7 mouse cellular contexts compared by ENCODE assay signal in genomic region chr1:182764541-182765281, GRCm38 (mm10). TPM values are rescaled to one million over a fixed set of nuclear protein-coding genes. Genes with fewer than 3 reads are reported as not detected.
DNase-seq lines count a peak whose midpoint lies in the region; ATAC-seq and TF ChIP-seq lines count a peak whose summit lies in the region.

No protein-coding gene starts in this region.

- H3K4me2 ChIP-seq in hindbrain, embryonic 11.5 days (replicated peaks; ENCODE audit: low read depth, low read length), result peak overlapping the region; percentile 95
- H3K4me2 ChIP-seq in limb, embryonic 13.5 days (replicated peaks), result peak overlapping the region; percentile 90

- H3K4me1 ChIP-seq in spleen, adult 2 months (ENCODE audit: control insufficient read depth, insufficient read depth, insufficient read length), result peaks cover 3% of the 10 kb centered on the region; the same call in 1 of the 2 replicates
- peaks cover 4% of the 10 kb centered on the region; the same call in 1 of the 2 replicates for H3K4me1 ChIP-seq in hindbrain, embryonic 11.5 days (replicated peaks; ENCODE audit: control insufficient read depth, insufficient read depth, low read length)
- peaks cover 19% of the 10 kb centered on the region for H3K4me1 ChIP-seq in limb, embryonic 13.5 days

- peak overlapping the region; percentile 73 for H3K9ac ChIP-seq in hindbrain, embryonic 11.5 days (ENCODE audit: low read depth, low read length)
- H3K9ac ChIP-seq in limb, embryonic 13.5 days, result peak overlapping the region; percentile 66

- 12% methylated on average over 27 of the region's 27 CpGs for WGBS in spleen, adult 2 months
- WGBS in hindbrain, embryonic 11.5 days, result 2% methylated on average over 27 of the region's 27 CpGs
- WGBS in limb, embryonic 13.5 days, result under 1% methylated on average over 27 of the region's 27 CpGs

- H3K4me3 ChIP-seq in spleen, adult 2 months (ENCODE audit: extremely low read depth, insufficient read depth, insufficient read length), result peak overlapping the region; percentile 49
- peak overlapping the region; percentile 57 for H3K4me3 ChIP-seq in hindbrain, embryonic 11.5 days (ENCODE audit: low read depth, low read length)
- peak overlapping the region; percentile 62 for H3K4me3 ChIP-seq in limb, embryonic 13.5 days

- H3K27me3 ChIP-seq in spleen, adult 2 months (ENCODE audit: control insufficient read depth, insufficient read depth, low read length), result peaks cover 4% of the 10 kb centered on the region; the same call in 1 of the 2 replicates
- no peaks in the 10 kb centered on the region for H3K27me3 ChIP-seq in hindbrain, embryonic 11.5 days (ENCODE audit: control insufficient read depth, insufficient read depth, low read length)
- H3K27me3 ChIP-seq in limb, embryonic 13.5 days, result peaks cover 50% of the 10 kb centered on the region

- DNase-seq in spleen, adult 2 months (ENCODE audit: low read depth in 1 of 2, low spot score in 2 of 2), result no peak
- DNase-seq in spleen, postnatal 14 days (ENCODE audit: low spot score in 2 of 2), result no peak
- peak; percentile 22 for DNase-seq in embryo, embryonic 11.5 days (ENCODE audit: low read depth, low spot score)
- peak; percentile 66 for DNase-seq in hindbrain, embryonic 11.5 days (ENCODE audit: low spot score)
- DNase-seq in retina, postnatal 1 day, result peak; percentile 70
- DNase-seq in ovary, postnatal 14 days (ENCODE audit: low spot score), result no peak

- H3K9me3 ChIP-seq in hindbrain, embryonic 11.5 days (ENCODE audit: control insufficient read depth, low read length), result no peaks in the 10 kb centered on the region
- H3K9me3 ChIP-seq in limb, embryonic 13.5 days, result peaks cover 5% of the 10 kb centered on the region; the same call in 1 of the 2 replicates

- no peak for TF ChIP-seq CTCF in spleen, adult 2 months (IDR thresholded peaks at IDR 0.05; ENCODE audit: extremely low read depth, insufficient read depth, insufficient read length, insufficient replicate concordance)

- no peak overlapping the region for H3K27ac ChIP-seq in spleen, adult 2 months (ENCODE audit: insufficient read depth, low read length)
- peak overlapping the region; percentile 80 for H3K27ac ChIP-seq in hindbrain, embryonic 11.5 days (ENCODE audit: low read depth, low read length)
- peak overlapping the region; percentile 15; the same call in 1 of the 2 replicates for H3K27ac ChIP-seq in limb, embryonic 13.5 days

- peak; percentile 84 for ATAC-seq in hindbrain, embryonic 11.5 days (ENCODE audit: low FRiP score)
- peak; percentile 68; the same call in 1 of the 2 replicates for ATAC-seq in limb, embryonic 13.5 days (ENCODE audit: low FRiP score, low read depth)

- no peaks in the 10 kb centered on the region for H3K36me3 ChIP-seq in spleen, adult 2 months (ENCODE audit: control insufficient read depth, insufficient read depth, low read length)
- no peaks in the 10 kb centered on the region for H3K36me3 ChIP-seq in hindbrain, embryonic 11.5 days (ENCODE audit: control insufficient read depth, insufficient read depth, low read length)
- no peaks in the 10 kb centered on the region for H3K36me3 ChIP-seq in limb, embryonic 13.5 days

- no peak for TF ChIP-seq POLR2A in spleen, adult 2 months (IDR thresholded peaks at IDR 0.05; ENCODE audit: low read depth, low read length)

RNA-seq across cellular contexts. Expression of gene Susd4, which starts 1.1 kb away (rescaled TPM):
- 0.46 and 0.54 TPM in 2 replicates for polyA plus RNA-seq in spleen, adult 2 months (2012; rRNA removed)
- 25.9 and 27.2 TPM in 2 replicates for polyA plus RNA-seq in hindbrain, embryonic 11.5 days (2014; fragmentation: Nextera tagmentation; extraction: Ambion mirVana)
- polyA plus RNA-seq in limb, embryonic 13.5 days (2015; fragmentation: Nextera tagmentation; extraction: Ambion mirVana), result 14.5 and 15.0 TPM in 2 replicates

RNA-seq across cellular contexts. Expression of gene Ccdc185, which starts 15.7 kb away (rescaled TPM):
- polyA plus RNA-seq in spleen, adult 2 months (2012; rRNA removed), result not detected in 2 replicates
- polyA plus RNA-seq in hindbrain, embryonic 11.5 days (2014; fragmentation: Nextera tagmentation; extraction: Ambion mirVana), result not detected in 2 replicates
- not detected in 2 replicates for polyA plus RNA-seq in limb, embryonic 13.5 days (2015; fragmentation: Nextera tagmentation; extraction: Ambion mirVana)

Comparison
In these comparisons a context has a peak if more than half of its experiments do, and no peak if none do; other contexts are left out.
1. DNase-seq: peak in embryo, embryonic 11.5 days (single experiment), hindbrain, embryonic 11.5 days (single experiment) and retina, postnatal 1 day (single experiment); none in spleen, adult 2 months (0 of 2), spleen, postnatal 14 days (0 of 2) and ovary, postnatal 14 days (single experiment).
2. RNA of gene Susd4, which starts 1.1 kb away (polyA plus RNA-seq): 25.9 to 27.2 TPM in hindbrain, embryonic 11.5 days and 14.5 to 15.0 TPM in limb, embryonic 13.5 days; 0.46 to 0.54 TPM in spleen, adult 2 months; every median in the first group is over 10 times any median in the second.
3. Peak in every context shown above with its lines, with median percentiles within 50 percentile points of each other: H3K4me3 ChIP-seq.